Mouse (Mus musculus) megakaryocyte, embryonic 14.5 days (primary cell): ENCODE data around the gene Gtpbp4. TPM values are rescaled to one million over a fixed set of nuclear protein-coding genes. Genes with fewer than 3 reads are reported as not detected.

ENCODE experiments used
- H3K27me3 ChIP-seq: replicated peaks from 2 replicates; pipeline ENCODE3; 2012; ENCODE audit warnings: inconsistent platforms
- H3K36me3 ChIP-seq: replicated peaks from 2 replicates; pipeline ENCODE3; 2012; ENCODE audit warnings: low read length, inconsistent platforms, mixed read lengths
- H3K4me1 ChIP-seq: 2 replicates; pipeline ENCODE4 v1.6.1; 2012; ENCODE audit warnings: inconsistent platforms
- H3K4me3 ChIP-seq: replicated peaks from 2 replicates; pipeline ENCODE3; 2012; ENCODE audit warnings: moderate library complexity, mild to moderate bottlenecking, inconsistent platforms
- H3K9me3 ChIP-seq: 2 replicates; pipeline ENCODE4 v1.6.1; 2012; ENCODE audit warnings: inconsistent platforms
- FLI1 ChIP-seq: IDR thresholded peaks from 2 replicates; pipeline ENCODE4 v1.6.1; 2012; ENCODE audit warnings: low read length, inconsistent platforms, mixed read lengths
- GATA1 ChIP-seq: IDR thresholded peaks from 3 replicates; pipeline ENCODE4 v1.6.1; 2012; ENCODE audit warnings: mixed read lengths, low read length, inconsistent platforms, borderline replicate concordance
- polyA plus RNA-seq: library from polyadenylated mRNA; stranded (reverse); fragments of >175 nt; gene quantifications from 2 replicates; pipeline ENCODE4 v1.2.3, GENCODE M21; 2012; ENCODE audit warnings: low replicate concordance; ENCODE audit not compliant: insufficient read depth

Gtpbp4 gene
- polyA plus RNA-seq, result 2.9 TPM in 1 of 2 replicates, not detected in the other

- Histone ChIP-seq H3K9me3 (no peaks in the 10 kb centered on the region), H3K27me3 (no peaks in the 10 kb centered on the region), H3K4me1 (peaks cover 36% of the 10 kb centered on the region), H3K36me3 (peaks cover 18% of the 10 kb centered on the region), H3K4me3 (peak within 1 kb of the TSS; percentile 99)
- TF ChIP-seq FLI1 (peak; percentile 91), GATA1 (no peak)
These were observed at the start of gene Gtpbp4 for GRCm38 (mm10) chr13:8995990-8996786. TSS of gene Gtpbp4 (minus strand) at chr13:8996083.

GRCm38 (mm10) chr13:9044731-9045130, 48.8 kb upstream of the Gtpbp4 start:
- Histone ChIP-seq H3K27me3 (no peaks in the 10 kb centered on the region), H3K36me3 (no peaks in the 10 kb centered on the region), H3K9me3 (peaks cover 5% of the 10 kb centered on the region), H3K4me1 (peaks cover 27% of the 10 kb centered on the region), H3K4me3 (no peak overlapping the region)
- TF ChIP-seq FLI1, result no peak
- no peak for TF ChIP-seq GATA1

- TF ChIP-seq GATA1 (no peak), FLI1 (no peak)
- Histone ChIP-seq H3K4me1 (peaks cover 27% of the 10 kb centered on the region), H3K36me3 (no peaks in the 10 kb centered on the region), H3K4me3 (no peak overlapping the region), H3K9me3 (peaks cover 5% of the 10 kb centered on the region), H3K27me3 (no peaks in the 10 kb centered on the region)
These were observed 47.6 kb upstream of the Gtpbp4 start for GRCm38 (mm10) chr13:9043289-9044049.

GRCm38 (mm10) chr13:9040626-9041025, 44.7 kb upstream of the Gtpbp4 start:
- Histone ChIP-seq H3K4me3 (no peak overlapping the region), H3K4me1 (peaks cover 27% of the 10 kb centered on the region), H3K27me3 (no peaks in the 10 kb centered on the region), H3K36me3 (peaks cover 4% of the 10 kb centered on the region), H3K9me3 (peaks cover 15% of the 10 kb centered on the region)
- TF ChIP-seq GATA1 (no peak), FLI1 (no peak)

- Histone ChIP-seq H3K27me3 (no peaks in the 10 kb centered on the region), H3K9me3 (peaks cover 10% of the 10 kb centered on the region), H3K4me1 (peaks cover 44% of the 10 kb centered on the region), H3K4me3 (no peak overlapping the region), H3K36me3 (peaks cover 4% of the 10 kb centered on the region)
- no peak for TF ChIP-seq FLI1
- TF ChIP-seq GATA1, result no peak
These were observed 36.2 kb upstream of the Gtpbp4 start for GRCm38 (mm10) chr13:9031996-9032661.

- Histone ChIP-seq H3K36me3 (peaks cover 2% of the 10 kb centered on the region), H3K27me3 (no peaks in the 10 kb centered on the region), H3K9me3 (no peaks in the 10 kb centered on the region), H3K4me1 (peaks cover 61% of the 10 kb centered on the region), H3K4me3 (peak overlapping the region; percentile 72)
- TF ChIP-seq FLI1 (no peak), GATA1 (no peak)
These were observed 34.5 kb upstream of the Gtpbp4 start for GRCm38 (mm10) chr13:9030364-9030763.

- H3K9me3 ChIP-seq, result no peaks in the 10 kb centered on the region
- peak overlapping the region; percentile 2 for H3K4me3 ChIP-seq
- peaks cover 4% of the 10 kb centered on the region for H3K36me3 ChIP-seq
- TF ChIP-seq FLI1, result no peak
- no peak for TF ChIP-seq GATA1
- H3K4me1 ChIP-seq, result peaks cover 80% of the 10 kb centered on the region
- H3K27me3 ChIP-seq, result no peaks in the 10 kb centered on the region
These were observed 31.4 kb upstream of the Gtpbp4 start for GRCm38 (mm10) chr13:9027251-9027650.

- H3K36me3 ChIP-seq, result peaks cover 4% of the 10 kb centered on the region
- peaks cover 83% of the 10 kb centered on the region for H3K4me1 ChIP-seq
- TF ChIP-seq GATA1 (no peak), FLI1 (no peak)
These were observed 26.7 kb upstream of the Gtpbp4 start for GRCm38 (mm10) chr13:9022623-9023022.

GRCm38 (mm10) chr13:9021556-9021955, 25.7 kb upstream of the Gtpbp4 start:
- H3K27me3 ChIP-seq, result no peaks in the 10 kb centered on the region
- H3K9me3 ChIP-seq, result peaks cover 5% of the 10 kb centered on the region; the same call in 1 of the 2 replicates
- H3K4me3 ChIP-seq, result no peak overlapping the region
- TF ChIP-seq FLI1, result no peak
- TF ChIP-seq GATA1, result no peak
- peaks cover 6% of the 10 kb centered on the region for H3K36me3 ChIP-seq
- peaks cover 72% of the 10 kb centered on the region for H3K4me1 ChIP-seq

More at GRCm38 (mm10) chr13:9022623-9023022, 26.7 kb upstream of the Gtpbp4 start:
- Histone ChIP-seq H3K27me3 (no peaks in the 10 kb centered on the region), H3K9me3 (no peaks in the 10 kb centered on the region), H3K4me3 (no peak overlapping the region)

GRCm38 (mm10) chr13:9019713-9020112, 23.8 kb upstream of the Gtpbp4 start:
- no peak overlapping the region for H3K4me3 ChIP-seq
- TF ChIP-seq FLI1 (no peak), GATA1 (no peak)
- peaks cover 8% of the 10 kb centered on the region; the same call in 1 of the 2 replicates for H3K9me3 ChIP-seq
- H3K27me3 ChIP-seq, result no peaks in the 10 kb centered on the region
- peaks cover 66% of the 10 kb centered on the region for H3K4me1 ChIP-seq
- peaks cover 4% of the 10 kb centered on the region for H3K36me3 ChIP-seq
